8 mouse cellular contexts compared by ENCODE assay signal in the genomic region with DNA sequence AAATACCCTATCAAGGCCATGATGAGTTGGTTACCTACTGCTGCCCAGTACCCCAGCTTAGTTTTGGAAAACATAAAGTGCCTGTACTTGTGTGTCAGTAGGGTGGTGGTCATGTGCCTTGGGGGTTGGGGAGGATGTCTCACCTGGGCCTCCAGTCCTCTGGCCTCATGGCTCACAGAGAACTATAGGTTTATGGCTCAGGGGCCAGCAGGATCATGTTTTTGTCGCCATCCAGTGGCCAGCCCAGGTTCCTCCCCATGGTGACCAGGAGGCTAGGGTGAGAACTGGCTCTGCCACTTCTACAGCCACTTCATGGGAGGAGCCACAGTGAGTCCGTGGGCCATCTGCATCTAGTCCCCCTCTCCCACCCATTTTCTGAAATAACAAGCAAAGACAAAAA. TPM values are rescaled to one million over a fixed set of nuclear protein-coding genes. Genes with fewer than 3 reads are reported as not detected.
DNase-seq lines count a peak whose midpoint lies in the region; ATAC-seq and TF ChIP-seq lines count a peak whose summit lies in the region.

No protein-coding gene starts in this region.

- no peak overlapping the region for H3K27ac ChIP-seq in heart, embryonic 12.5 days (ENCODE audit: poor library complexity, severe bottlenecking)
- no peak overlapping the region for H3K27ac ChIP-seq in embryonic fibroblast, embryonic 13.5 days (ENCODE audit: insufficient read depth, low read length)
- no peak overlapping the region for H3K27ac ChIP-seq in hindbrain, postnatal 0 days
- H3K27ac ChIP-seq in limb, embryonic 11.5 days (replicated peaks; ENCODE audit: low read depth, low read length): no peak overlapping the region
- no peak overlapping the region for H3K27ac ChIP-seq in midbrain, embryonic 14.5 days (replicated peaks; ENCODE audit: low read depth, low read length)

- no peaks in the 10 kb centered on the region for H3K27me3 ChIP-seq in heart, embryonic 12.5 days (replicated peaks)
- no peaks in the 10 kb centered on the region for H3K27me3 ChIP-seq in hindbrain, postnatal 0 days (ENCODE audit: insufficient read depth, low read length)
- no peaks in the 10 kb centered on the region for H3K27me3 ChIP-seq in limb, embryonic 11.5 days (ENCODE audit: control insufficient read depth, insufficient read depth, low read length)
- H3K27me3 ChIP-seq in midbrain, embryonic 14.5 days (ENCODE audit: control insufficient read depth, insufficient read depth, low read length): no peaks in the 10 kb centered on the region

- TF ChIP-seq POLR2A in embryonic fibroblast, embryonic 13.5 days (IDR thresholded peaks at IDR 0.05; ENCODE audit: low read depth, low read length): no peak

- no peak overlapping the region for H3K4me3 ChIP-seq in heart, embryonic 12.5 days
- no peak overlapping the region for H3K4me3 ChIP-seq in embryonic fibroblast, embryonic 13.5 days (ENCODE audit: insufficient read depth, low read length)
- no peak overlapping the region for H3K4me3 ChIP-seq in hindbrain, postnatal 0 days (ENCODE audit: low read length)
- no peak overlapping the region for H3K4me3 ChIP-seq in limb, embryonic 11.5 days (ENCODE audit: low read depth, low read length)
- H3K4me3 ChIP-seq in midbrain, embryonic 14.5 days (replicated peaks; ENCODE audit: low read depth, low read length): no peak overlapping the region

- no peak overlapping the region for H3K9ac ChIP-seq in heart, embryonic 12.5 days
- no peak overlapping the region for H3K9ac ChIP-seq in hindbrain, postnatal 0 days (replicated peaks; ENCODE audit: low read length)
- no peak overlapping the region for H3K9ac ChIP-seq in limb, embryonic 11.5 days (ENCODE audit: low read length)
- no peak overlapping the region for H3K9ac ChIP-seq in midbrain, embryonic 14.5 days (replicated peaks; ENCODE audit: low read length)

- peaks cover 34% of the 10 kb centered on the region for H3K4me1 ChIP-seq in heart, embryonic 12.5 days (replicated peaks)
- H3K4me1 ChIP-seq in embryonic fibroblast, embryonic 13.5 days (ENCODE audit: control insufficient read depth, insufficient read depth, low read length): peaks cover 7% of the 10 kb centered on the region
- no peaks in the 10 kb centered on the region for H3K4me1 ChIP-seq in hindbrain, postnatal 0 days (ENCODE audit: insufficient read depth, low read length)
- no peaks in the 10 kb centered on the region for H3K4me1 ChIP-seq in limb, embryonic 11.5 days (ENCODE audit: control insufficient read depth, insufficient read depth, low read length)
- H3K4me1 ChIP-seq in midbrain, embryonic 14.5 days (ENCODE audit: control insufficient read depth, insufficient read depth, low read length): no peaks in the 10 kb centered on the region

- peaks cover 73% of the 10 kb centered on the region for H3K36me3 ChIP-seq in heart, embryonic 12.5 days
- H3K36me3 ChIP-seq in hindbrain, postnatal 0 days (ENCODE audit: insufficient read depth, low read length): peaks cover 45% of the 10 kb centered on the region
- H3K36me3 ChIP-seq in limb, embryonic 11.5 days (ENCODE audit: control insufficient read depth, insufficient read depth, low read length): peaks cover 26% of the 10 kb centered on the region
- peaks cover 92% of the 10 kb centered on the region for H3K36me3 ChIP-seq in midbrain, embryonic 14.5 days (ENCODE audit: control insufficient read depth, insufficient read depth, low read length)

- peak; percentile 96 for DNase-seq in heart, adult 11 months
- peak; percentile 74 for DNase-seq in adrenal gland, adult 2 months
- DNase-seq in hindbrain, postnatal 0 days (ENCODE audit: low spot score): peak; percentile 68
- peak; percentile 61 for DNase-seq in limb, embryonic 11.5 days (ENCODE audit: low spot score)
- DNase-seq in midbrain, embryonic 14.5 days: peak; percentile 66
- peak; percentile 26 for DNase-seq in thymus, postnatal 0 days (ENCODE audit: low spot score)

- H3K4me2 ChIP-seq in heart, embryonic 12.5 days: no peak overlapping the region
- no peak overlapping the region for H3K4me2 ChIP-seq in hindbrain, postnatal 0 days (ENCODE audit: low read depth, low read length)
- H3K4me2 ChIP-seq in limb, embryonic 11.5 days (ENCODE audit: low read depth, severe bottlenecking): no peak overlapping the region
- no peak overlapping the region for H3K4me2 ChIP-seq in midbrain, embryonic 14.5 days (ENCODE audit: low read length)

- 20% methylated on average over 2 of the region's 2 CpGs for WGBS in heart, embryonic 12.5 days
- WGBS in hindbrain, postnatal 0 days: 42% methylated on average over 2 of the region's 2 CpGs
- WGBS in limb, embryonic 11.5 days: 14% methylated on average over 2 of the region's 2 CpGs
- 35% methylated on average over 2 of the region's 2 CpGs for WGBS in midbrain, embryonic 14.5 days

- no peaks in the 10 kb centered on the region for H3K9me3 ChIP-seq in heart, embryonic 12.5 days (replicated peaks)
- H3K9me3 ChIP-seq in hindbrain, postnatal 0 days (ENCODE audit: low read length): no peaks in the 10 kb centered on the region
- no peaks in the 10 kb centered on the region for H3K9me3 ChIP-seq in limb, embryonic 11.5 days (ENCODE audit: control insufficient read depth, low read length)
- H3K9me3 ChIP-seq in midbrain, embryonic 14.5 days (ENCODE audit: control insufficient read depth, low read length): no peaks in the 10 kb centered on the region

- no peak for ATAC-seq in heart, embryonic 12.5 days (ENCODE audit: insufficient number of reproducible peaks, low FRiP score)
- ATAC-seq in hindbrain, postnatal 0 days: no peak
- ATAC-seq in limb, embryonic 11.5 days (ENCODE audit: insufficient number of reproducible peaks, low FRiP score, low TSS enrichment, low read depth): no peak
- ATAC-seq in midbrain, embryonic 14.5 days (ENCODE audit: low FRiP score, low TSS enrichment): 0 out of 2 replicates have a peak, but pooled peaks have one; percentile 40

- peak; percentile 50; the same call in 1 of the 2 replicates for TF ChIP-seq CTCF in embryonic fibroblast, embryonic 13.5 days (IDR thresholded peaks at IDR 0.05; ENCODE audit: borderline replicate concordance, insufficient read depth, low read length)
- peak; percentile 80 for TF ChIP-seq CTCF in hindbrain, postnatal 0 days (IDR thresholded peaks at IDR 0.05; ENCODE audit: low read depth)

RNA-seq across cellular contexts. Expression of gene Hgfac, which starts 16.3 kb away (rescaled TPM):
- 0.42 and 1.5 TPM in 2 replicates for polyA plus RNA-seq in heart, embryonic 12.5 days (2016; fragmentation: Nextera tagmentation; extraction: Ambion mirVana)
- total RNA-seq in adrenal gland, adult 2 months (2021): 1 to 10 TPM in 1 of 2 experiments, under 1 TPM in 1; 0.90 to 2.8 TPM
- polyA plus RNA-seq in adrenal gland, adult 2 months (2012; rRNA removed): 1.1 and 1.5 TPM in 2 replicates
- 0.67 TPM in 1 of 2 replicates, not detected in the other for polyA plus RNA-seq in embryonic fibroblast, embryonic 13.5 days (2011; ENCODE audit: insufficient read length, low read depth, missing spikeins)
- 0.78 and 1.4 TPM in 2 replicates for total RNA-seq in hindbrain, postnatal 0 days (2014; rRNA removed)
- polyA plus RNA-seq in hindbrain, postnatal 0 days (2015; fragmentation: Nextera tagmentation; extraction: Ambion mirVana): not detected in 2 replicates
- polyA plus RNA-seq in limb, embryonic 11.5 days (2014; fragmentation: Nextera tagmentation; extraction: Ambion mirVana): 0.40 TPM in 1 of 2 replicates, not detected in the other
- 0.61 and 1.1 TPM in 2 replicates for polyA plus RNA-seq in midbrain, embryonic 14.5 days (2014; fragmentation: Nextera tagmentation; extraction: Ambion mirVana)
- 1.1 and 1.7 TPM in 2 replicates for polyA plus RNA-seq in thymus, postnatal 0 days (2015; fragmentation: Nextera tagmentation; extraction: Ambion mirVana)

RNA-seq across cellular contexts. Expression of gene Dok7, which starts 31.6 kb away (rescaled TPM):
- polyA plus RNA-seq in heart, embryonic 12.5 days (2016; fragmentation: Nextera tagmentation; extraction: Ambion mirVana): 7.0 and 7.6 TPM in 2 replicates
- total RNA-seq in adrenal gland, adult 2 months (2021): 10 to 100 TPM in 1 of 2 experiments, 1 to 10 TPM in 1; 4.8 to 17.0 TPM
- polyA plus RNA-seq in adrenal gland, adult 2 months (2012; rRNA removed): 12.4 and 12.7 TPM in 2 replicates
- polyA plus RNA-seq in embryonic fibroblast, embryonic 13.5 days (2011; ENCODE audit: insufficient read length, low read depth, missing spikeins): not detected in 2 replicates
- 24.5 and 26.9 TPM in 2 replicates for total RNA-seq in hindbrain, postnatal 0 days (2014; rRNA removed)
- 10.9 and 11.6 TPM in 2 replicates for polyA plus RNA-seq in hindbrain, postnatal 0 days (2015; fragmentation: Nextera tagmentation; extraction: Ambion mirVana)
- 0.45 and 0.48 TPM in 2 replicates for polyA plus RNA-seq in limb, embryonic 11.5 days (2014; fragmentation: Nextera tagmentation; extraction: Ambion mirVana)
- polyA plus RNA-seq in midbrain, embryonic 14.5 days (2014; fragmentation: Nextera tagmentation; extraction: Ambion mirVana): 3.6 and 6.2 TPM in 2 replicates
- 0.12 and 0.22 TPM in 2 replicates for polyA plus RNA-seq in thymus, postnatal 0 days (2015; fragmentation: Nextera tagmentation; extraction: Ambion mirVana)

Comparison
In these comparisons a context has a peak if more than half of its experiments do, and no peak if none do; other contexts are left out.
1. DNase-seq: peak in every context shown above with its lines; median percentile 96 in heart, adult 11 months; 74 in adrenal gland, adult 2 months; 68 in hindbrain, postnatal 0 days; 66 in midbrain, embryonic 14.5 days; 61 in limb, embryonic 11.5 days; 26 in thymus, postnatal 0 days.